Mouse (Mus musculus) kidney, embryonic 15.5 days (tissue): ENCODE results near the gene Cog8. TPM values are rescaled to one million over a fixed set of nuclear protein-coding genes. Genes with fewer than 3 reads are reported as not detected.
A peak's percentile ranks its signal among the peaks of the same experiment; 100 is the strongest.
"Not testable (repeated sequence)": the region's sequence is repeated elsewhere in the genome, so short reads cannot be mapped to it uniquely, and the experiment has no call there.

ENCODE experiments used
- ATAC-seq: fragments of 200-750 bp; cut with Nextera tagmentation; replicated peaks from 2 replicates; pipeline ENCODE4 v1.8.0; 2017; ENCODE audit warnings: moderate TSS enrichment; ENCODE audit not compliant: low FRiP score
- H3K27ac ChIP-seq: fragments of 300-500 bp; sonication (generic); 2 replicates; pipeline ENCODE4 v1.5.1; 2015; ENCODE audit warnings: mild to moderate bottlenecking, inconsistent platforms
- H3K27me3 ChIP-seq: fragments of 300-500 bp; sonication (generic); 2 replicates; pipeline ENCODE4 v1.6.1; 2015; ENCODE audit warnings: inconsistent platforms
- H3K36me3 ChIP-seq: fragments of 300-500 bp; sonication (generic); 2 replicates; pipeline ENCODE4 v1.6.1; 2015; ENCODE audit warnings: inconsistent platforms
- H3K4me1 ChIP-seq: fragments of 300-500 bp; sonication (generic); 2 replicates; pipeline ENCODE4 v1.6.1; 2015; ENCODE audit warnings: inconsistent platforms
- H3K4me2 ChIP-seq: fragments of 300-500 bp; sonication (generic); 2 replicates; pipeline ENCODE4 v1.6.1; 2015; ENCODE audit warnings: moderate library complexity, mild to moderate bottlenecking, inconsistent platforms
- H3K4me3 ChIP-seq: fragments of 300-500 bp; sonication (generic); replicated peaks from 2 replicates; pipeline ENCODE4 v1.5.1; 2015; ENCODE audit warnings: mild to moderate bottlenecking, inconsistent platforms
- H3K9ac ChIP-seq: fragments of 300-500 bp; sonication (generic); 2 replicates; pipeline ENCODE4 v1.6.1; 2015; ENCODE audit warnings: mild to moderate bottlenecking, inconsistent platforms
- H3K9me3 ChIP-seq: fragments of 300-500 bp; sonication (generic); replicated peaks from 2 replicates; pipeline ENCODE4 v1.6.1; 2016; ENCODE audit warnings: inconsistent platforms
- WGBS: fragments of 180-500 bp; shearing (Covaris S2); methylation state at CpG from one replicate; pipeline ENCODE4 v1.1.7; 2015; ENCODE audit warnings: mixed read lengths; 5-methylcytosine and 5-hydroxymethylcytosine counted together
- polyA plus RNA-seq: library from polyadenylated mRNA; unstranded; fragments of >200 nt; fragmentation: Nextera tagmentation; extraction: Ambion mirVana; gene quantifications from 2 replicates; pipeline ENCODE4 v1.2.1, GENCODE M21; 2015

The Cog8 gene
- polyA plus RNA-seq, 1 experiment from 2014 or later = 40.1 TPM

DNA sequence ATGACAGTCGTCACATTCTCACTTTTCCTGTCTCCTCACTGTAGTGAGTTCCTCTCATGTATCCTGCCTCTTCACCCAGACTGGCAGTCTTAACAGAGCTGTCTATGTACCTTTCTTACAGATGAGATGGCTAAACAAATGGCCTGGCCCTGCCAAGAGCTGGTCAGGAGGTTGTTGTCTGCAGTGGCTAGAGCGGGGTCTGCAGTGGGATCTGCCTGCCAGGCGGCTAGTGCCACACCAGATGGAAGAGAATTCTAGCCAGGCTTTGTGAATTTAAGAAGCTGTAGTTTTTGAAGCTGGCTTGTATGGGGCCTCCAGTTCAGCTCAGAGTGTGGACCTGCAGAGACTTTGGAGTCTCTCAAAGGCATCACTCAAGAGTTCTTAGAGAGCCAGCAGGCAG is 20.8 kb downstream of the Cog8 start:
- peaks cover 36% of the 10 kb centered on the region for H3K36me3 ChIP-seq

DNA sequence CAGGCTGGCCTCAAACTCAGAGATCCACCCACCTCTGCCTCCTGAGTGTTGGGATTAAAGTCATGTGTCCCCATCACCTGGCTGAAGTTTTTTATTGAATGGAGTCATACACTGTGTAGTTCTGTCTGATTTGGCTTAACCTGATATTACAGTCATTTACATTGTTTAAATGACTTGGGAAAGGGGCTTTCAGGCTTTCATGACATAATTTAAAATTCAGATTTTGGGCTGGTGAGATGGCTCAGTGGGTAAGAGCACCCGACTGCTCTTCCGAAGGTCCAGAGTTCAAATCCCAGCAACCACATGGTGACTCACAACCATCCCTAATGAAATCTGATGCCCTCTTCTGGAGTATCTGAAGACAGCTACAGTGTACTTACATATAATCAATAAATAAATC is 22.9 kb downstream of the Cog8 start:
- not testable (repeated sequence) for H3K4me2 ChIP-seq, ATAC-seq, H3K4me3 ChIP-seq, H3K27ac ChIP-seq, H3K9ac ChIP-seq, H3K27me3 ChIP-seq, H3K9me3 ChIP-seq
- WGBS = 91% methylated on average over 2 of the region's 2 CpGs
- Histone ChIP-seq H3K4me1 (peaks cover 18% of the 10 kb centered on the region), H3K36me3 (peaks cover 15% of the 10 kb centered on the region)

More for the DNA sequence above, 20.8 kb downstream of the Cog8 start:
- H3K9me3 ChIP-seq = no peaks in the 10 kb centered on the region
- H3K4me1 ChIP-seq = peaks cover 18% of the 10 kb centered on the region
- WGBS = 88% methylated on average over 3 of the region's 3 CpGs
- no peak overlapping the region for H3K9ac ChIP-seq
- no peak for ATAC-seq
- H3K27ac ChIP-seq = no peak overlapping the region
- H3K27me3 ChIP-seq = no peaks in the 10 kb centered on the region
- no peak overlapping the region for H3K4me3 ChIP-seq
- no peak overlapping the region for H3K4me2 ChIP-seq

DNA sequence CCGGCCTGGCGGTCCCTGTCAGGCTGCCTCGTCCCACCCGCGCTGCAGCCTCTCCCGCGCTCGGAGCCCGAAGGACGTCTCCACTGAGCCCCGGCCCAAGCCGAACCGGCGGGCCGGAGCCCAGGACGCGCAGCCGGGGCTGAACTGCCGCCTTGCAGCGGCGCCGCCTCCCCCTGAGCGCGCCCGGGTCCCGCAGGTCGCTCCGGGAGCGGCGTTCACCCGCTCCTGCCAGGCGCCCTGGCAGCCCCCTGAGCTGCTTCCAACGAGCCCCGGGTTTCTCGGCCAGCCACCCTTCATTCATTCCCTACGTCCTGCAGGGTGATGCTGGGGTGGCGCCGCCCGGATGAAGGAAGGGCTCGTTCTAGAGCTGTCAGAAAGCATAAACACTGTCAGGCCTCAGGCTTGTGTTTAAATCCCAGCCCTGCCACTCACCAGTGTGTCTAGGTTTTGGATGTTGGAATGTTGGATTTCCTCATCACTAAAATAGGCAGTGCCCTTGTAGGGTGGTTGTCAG is 24.9 kb downstream of the Cog8 start:
- peak overlapping the region; percentile 98 for H3K9ac ChIP-seq
- H3K4me2 ChIP-seq = peak overlapping the region; percentile 81
- H3K27me3 ChIP-seq = no peaks in the 10 kb centered on the region
- H3K4me3 ChIP-seq = peak overlapping the region; percentile 96
- no peaks in the 10 kb centered on the region for H3K9me3 ChIP-seq
- peaks cover 6% of the 10 kb centered on the region for H3K36me3 ChIP-seq
- 0% methylated on average over 40 of the region's 40 CpGs for WGBS
- ATAC-seq = no peak; the same call in 1 of the 2 replicates
- peaks cover 18% of the 10 kb centered on the region for H3K4me1 ChIP-seq
- peak overlapping the region; percentile 88 for H3K27ac ChIP-seq

DNA sequence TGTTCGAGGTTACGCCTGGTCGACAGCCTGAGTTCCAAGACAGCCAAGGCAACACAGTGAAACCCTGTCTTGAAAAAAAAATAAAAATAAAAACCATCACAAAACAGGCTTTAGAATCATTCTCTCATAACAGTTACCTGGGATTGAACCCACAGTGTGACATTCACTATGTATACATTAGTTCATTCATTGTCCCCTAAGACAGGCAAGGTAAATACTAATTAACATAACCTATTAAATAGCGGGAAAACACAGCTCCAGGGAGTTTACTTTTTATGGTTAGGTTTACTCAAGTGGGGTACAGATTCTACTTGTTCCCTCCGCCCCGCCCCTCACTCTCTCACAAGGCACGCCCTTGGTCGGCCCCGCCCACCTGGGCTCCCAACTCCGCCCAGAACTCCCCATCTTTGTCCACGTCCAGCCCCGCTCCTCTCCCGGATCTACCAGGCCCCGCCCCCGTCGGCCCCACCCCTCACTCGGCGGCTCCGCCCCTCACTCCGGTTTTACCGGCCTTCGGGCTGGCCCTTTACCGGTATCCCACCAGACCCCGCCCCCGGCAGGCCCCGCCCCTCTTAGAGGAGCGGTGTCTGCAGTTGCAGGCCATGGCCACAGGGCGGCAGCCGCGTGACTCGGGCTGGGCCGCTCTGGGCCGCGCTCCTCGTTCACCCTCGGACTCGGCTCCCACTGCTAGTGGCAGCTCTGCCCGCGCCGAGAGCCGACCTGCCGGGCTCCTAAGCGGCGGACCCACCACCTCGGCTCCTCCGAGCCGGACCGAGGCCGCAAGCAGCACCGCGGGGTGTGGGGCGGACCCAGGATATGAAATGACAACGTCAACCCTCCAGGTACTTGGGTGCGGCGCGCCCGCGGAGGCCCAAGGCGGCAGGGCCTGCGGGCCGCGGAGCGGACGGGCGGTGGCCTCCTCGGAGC is 25.6 kb downstream of the Cog8 start, which contains the start of gene Vps4a:
Gene Vps4a, plus strand, starts transcription at position 573 of the 927 bp plus-strand sequence.
- Histone ChIP-seq H3K27me3 (no peaks in the 10 kb centered on the region), H3K4me3 (peak within 1 kb of the TSS; percentile 96), H3K36me3 (no peaks in the 10 kb centered on the region; the same call in 1 of the 2 replicates), H3K4me2 (peak within 1 kb of the TSS; percentile 81), H3K27ac (peak within 1 kb of the TSS; percentile 88), H3K4me1 (peaks cover 18% of the 10 kb centered on the region), H3K9me3 (no peaks in the 10 kb centered on the region), H3K9ac (peak within 1 kb of the TSS; percentile 98)
- ATAC-seq = peak; percentile 96
- WGBS = 5% methylated on average over 66 of the region's 66 CpGs

GRCm38 (mm10) chr8:107030058-107030457 is 26.4 kb downstream of the Cog8 start:
- Histone ChIP-seq H3K9me3 (no peaks in the 10 kb centered on the region), H3K4me1 (peaks cover 18% of the 10 kb centered on the region), H3K27me3 (no peaks in the 10 kb centered on the region), H3K4me2 (no peak overlapping the region), H3K9ac (no peak overlapping the region), H3K27ac (0 out of 2 replicates have a peak overlapping the region, but pooled peaks have one; percentile 18), H3K4me3 (no peak overlapping the region), H3K36me3 (no peaks in the 10 kb centered on the region)
- 71% methylated on average over 5 of the region's 5 CpGs for WGBS
- no peak for ATAC-seq

DNA sequence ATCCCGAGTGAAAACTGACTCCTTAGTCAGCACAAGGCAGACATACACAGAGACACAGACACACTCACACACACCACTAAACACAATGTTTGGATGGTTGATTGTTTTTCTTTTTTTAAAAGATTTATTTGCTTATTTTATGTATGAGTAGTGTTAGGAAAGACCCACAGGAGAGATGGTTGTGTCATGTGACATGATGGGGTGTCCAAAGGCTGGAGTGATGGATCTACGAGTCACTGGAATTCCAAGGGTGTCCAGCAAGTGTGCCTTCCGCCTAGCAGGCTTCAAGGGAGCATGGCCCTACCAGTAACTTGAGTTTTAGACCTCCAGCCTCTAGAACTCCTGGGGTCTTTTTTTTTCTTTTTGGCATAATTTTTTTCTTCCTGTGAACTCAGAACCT is 27.2 kb downstream of the Cog8 start:
- H3K4me2 ChIP-seq = no peak overlapping the region
- ATAC-seq = no peak
- H3K27me3 ChIP-seq = no peaks in the 10 kb centered on the region
- H3K27ac ChIP-seq = no peak overlapping the region
- no peaks in the 10 kb centered on the region for H3K9me3 ChIP-seq
- no peaks in the 10 kb centered on the region for H3K36me3 ChIP-seq
- H3K9ac ChIP-seq = no peak overlapping the region
- WGBS = 78% methylated on average over 3 of the region's 3 CpGs
- H3K4me3 ChIP-seq = no peak overlapping the region
- H3K4me1 ChIP-seq = peaks cover 18% of the 10 kb centered on the region

DNA sequence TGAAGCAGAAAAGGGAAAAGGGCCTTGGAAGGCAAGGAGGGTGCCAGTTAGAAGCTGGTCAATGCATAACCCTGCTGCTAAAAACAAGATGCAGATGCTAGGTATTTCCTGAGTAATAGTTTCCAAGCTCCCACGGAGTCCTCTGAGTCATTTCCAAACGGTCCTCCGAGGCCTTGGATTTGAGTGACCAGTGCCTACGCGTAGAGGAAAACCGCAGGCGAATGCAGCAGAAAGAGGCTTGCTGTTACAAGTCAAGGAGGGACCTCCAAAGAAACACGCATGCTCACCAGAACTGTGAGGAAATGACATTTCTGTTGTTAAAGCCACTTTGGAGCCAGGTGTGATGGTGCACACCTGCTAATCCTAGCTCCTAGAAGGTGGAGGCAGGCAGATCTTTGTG is 33.0 kb downstream of the Cog8 start:
- WGBS = 94% methylated on average over 8 of the region's 8 CpGs
- no peak for ATAC-seq
- H3K9ac ChIP-seq = no peak overlapping the region

DNA sequence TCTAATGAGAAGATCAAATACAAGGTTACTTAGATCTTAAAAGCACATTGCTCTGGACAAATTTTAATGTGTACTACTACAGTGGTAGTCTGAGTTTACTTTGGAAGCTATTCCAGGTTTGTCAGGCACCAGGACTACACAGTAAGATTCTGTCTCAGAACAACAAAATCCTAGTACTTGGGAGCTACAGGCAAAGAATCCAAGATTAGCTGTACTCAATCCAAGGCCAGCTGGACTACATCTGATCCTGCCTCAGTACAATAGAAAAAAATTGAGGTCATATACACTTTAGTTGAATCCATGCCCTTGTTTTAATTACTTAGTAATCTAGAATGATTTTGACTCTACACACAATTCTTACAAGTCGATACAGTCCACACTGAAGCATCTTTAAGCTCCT is 41.6 kb downstream of the Cog8 start:
- Histone ChIP-seq H3K27ac (no peak overlapping the region), H3K9ac (no peak overlapping the region), H3K27me3 (no peaks in the 10 kb centered on the region), H3K9me3 (no peaks in the 10 kb centered on the region), H3K4me2 (no peak overlapping the region), H3K4me1 (no peaks in the 10 kb centered on the region), H3K4me3 (no peak overlapping the region), H3K36me3 (peaks cover 35% of the 10 kb centered on the region)
- WGBS = 80% methylated on average over 1 of the region's 1 CpGs
- ATAC-seq = no peak

More for the DNA sequence above, 33.0 kb downstream of the Cog8 start:
- Histone ChIP-seq H3K27ac (no peak overlapping the region), H3K4me3 (no peak overlapping the region), H3K36me3 (no peaks in the 10 kb centered on the region), H3K4me2 (no peak overlapping the region), H3K4me1 (no peaks in the 10 kb centered on the region), H3K9me3 (no peaks in the 10 kb centered on the region), H3K27me3 (no peaks in the 10 kb centered on the region)

DNA sequence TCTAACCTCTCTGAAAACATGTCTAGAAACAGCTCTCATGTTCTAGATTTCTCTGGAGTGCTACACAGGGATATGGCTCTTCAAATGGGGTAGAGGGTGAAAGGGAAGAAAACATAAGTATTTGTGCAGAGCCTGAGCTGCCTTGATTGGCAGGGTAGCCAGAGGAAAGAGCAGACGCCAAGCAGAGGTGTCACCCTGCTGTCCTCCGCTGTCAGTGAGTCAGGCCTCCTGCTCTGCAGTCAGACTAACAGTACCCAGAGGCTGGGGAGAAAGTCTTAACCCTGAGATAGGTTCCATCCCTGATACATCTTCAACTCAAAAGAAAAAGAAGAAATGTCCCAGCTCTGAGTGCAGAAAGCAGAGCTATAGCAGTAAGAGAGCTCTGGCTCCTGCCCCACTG is 43.8 kb downstream of the Cog8 start:
- Histone ChIP-seq H3K9me3 (no peaks in the 10 kb centered on the region), H3K4me1 (no peaks in the 10 kb centered on the region)
- 79% methylated on average over 2 of the region's 2 CpGs for WGBS

DNA sequence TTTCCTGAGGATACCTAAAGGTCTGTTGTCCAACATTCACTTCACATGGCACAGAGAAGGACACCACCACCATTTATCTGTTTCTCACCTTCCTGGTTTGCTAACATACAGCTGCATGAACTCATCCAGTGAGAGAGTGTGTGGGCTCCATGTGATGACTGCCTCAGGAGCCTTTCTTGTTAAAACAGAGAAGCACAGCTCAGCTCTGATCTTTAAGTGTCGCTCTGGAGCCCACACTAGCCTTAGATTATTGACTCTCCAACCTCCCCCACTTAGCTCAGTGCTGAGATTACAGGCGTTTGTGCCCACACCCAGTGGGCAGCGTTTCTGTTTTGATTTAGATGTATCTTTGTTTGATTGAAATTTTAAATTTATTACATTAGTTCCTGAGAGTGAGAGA is 48.7 kb downstream of the Cog8 start:
- no peak overlapping the region for H3K4me2 ChIP-seq
- H3K4me1 ChIP-seq = no peaks in the 10 kb centered on the region
- no peak overlapping the region for H3K4me3 ChIP-seq
- H3K36me3 ChIP-seq = peaks cover 74% of the 10 kb centered on the region
- H3K9ac ChIP-seq = no peak overlapping the region
- H3K9me3 ChIP-seq = no peaks in the 10 kb centered on the region
- no peaks in the 10 kb centered on the region for H3K27me3 ChIP-seq
- no peak for ATAC-seq
- 82% methylated on average over 3 of the region's 3 CpGs for WGBS
- no peak overlapping the region for H3K27ac ChIP-seq

More for the DNA sequence above, 43.8 kb downstream of the Cog8 start:
- Histone ChIP-seq H3K27me3 (no peaks in the 10 kb centered on the region), H3K4me2 (no peak overlapping the region), H3K9ac (no peak overlapping the region), H3K4me3 (no peak overlapping the region), H3K36me3 (peaks cover 54% of the 10 kb centered on the region), H3K27ac (no peak overlapping the region)
- no peak for ATAC-seq

GRCm38 (mm10) chr8:107002532-107002931 is 54.0 kb downstream of the Cog8 start:
- WGBS = 37% methylated on average over 5 of the region's 5 CpGs
- ATAC-seq = peak; percentile 49
- H3K9me3 ChIP-seq = no peaks in the 10 kb centered on the region
- H3K4me2 ChIP-seq = no peak overlapping the region
- H3K27ac ChIP-seq = no peak overlapping the region
- no peak overlapping the region for H3K9ac ChIP-seq
- H3K36me3 ChIP-seq = peaks cover 33% of the 10 kb centered on the region
- H3K4me3 ChIP-seq = no peak overlapping the region
- H3K27me3 ChIP-seq = no peaks in the 10 kb centered on the region
- H3K4me1 ChIP-seq = no peaks in the 10 kb centered on the region

GRCm38 (mm10) chr8:106999068-106999467 is 57.4 kb downstream of the Cog8 start:
- H3K4me2 ChIP-seq = no peak overlapping the region
- H3K4me1 ChIP-seq = no peaks in the 10 kb centered on the region
- no peak overlapping the region for H3K9ac ChIP-seq
- no peak overlapping the region for H3K4me3 ChIP-seq
- H3K9me3 ChIP-seq = no peaks in the 10 kb centered on the region
- no peaks in the 10 kb centered on the region for H3K27me3 ChIP-seq
- peaks cover 41% of the 10 kb centered on the region for H3K36me3 ChIP-seq
- H3K27ac ChIP-seq = no peak overlapping the region
- no peak for ATAC-seq
- 89% methylated on average over 1 of the region's 1 CpGs for WGBS
